Mouse (Mus musculus): Measurements from ENCODE around the gene Usp28.
"Not testable (repeated sequence)": the region's sequence is repeated elsewhere in the genome, so short reads cannot be mapped to it uniquely, and the experiment has no call there.

Usp28 gene

DNA sequence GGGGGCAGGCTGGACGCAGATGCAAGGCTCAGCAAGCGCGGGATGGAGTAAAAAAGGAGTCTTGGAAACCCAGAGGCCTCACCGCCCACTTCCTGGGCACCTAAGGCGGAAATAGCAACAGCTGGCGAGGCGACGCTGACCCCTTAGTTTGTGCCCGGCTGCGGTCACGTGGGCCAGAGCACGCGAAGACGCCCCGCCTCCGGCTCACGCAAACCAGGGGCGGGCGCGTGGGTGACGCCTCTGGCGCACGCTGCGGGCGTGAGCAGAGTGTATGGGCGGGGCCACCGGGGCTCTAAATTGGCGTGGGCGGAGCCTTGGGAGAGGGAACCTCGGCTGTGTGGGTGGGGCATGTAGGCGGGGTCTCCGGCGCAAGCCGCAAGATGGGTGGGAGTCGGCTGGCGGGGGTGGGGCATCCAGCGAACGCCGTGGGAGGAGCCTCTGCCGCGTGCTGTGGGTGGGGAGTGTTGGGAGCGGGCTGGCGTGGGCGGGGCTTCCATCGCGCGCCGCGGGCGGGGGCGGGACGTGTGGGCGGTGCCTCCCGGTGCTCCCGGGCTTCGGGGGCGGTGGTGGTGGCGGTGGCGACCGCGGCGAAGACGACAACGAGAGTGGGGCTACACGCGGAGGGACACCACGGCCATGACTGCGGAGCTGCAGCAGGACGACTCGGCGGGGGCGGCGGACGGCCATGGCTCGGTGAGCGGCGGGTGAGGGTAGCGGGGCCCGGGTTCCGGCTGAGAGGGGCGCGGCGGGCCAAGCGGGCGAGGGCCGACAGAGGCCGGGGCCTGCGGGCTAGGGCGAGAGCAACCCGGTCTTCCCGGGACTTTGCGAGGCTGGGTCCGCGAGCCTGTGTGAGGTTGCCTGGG, at the start of gene Usp28:
Usp28 (plus strand) TSS at position 531 of the 863 bp plus-strand sequence.
- peak; percentile 100 for DNase-seq (ENCODE audit: low spot score)

DNA sequence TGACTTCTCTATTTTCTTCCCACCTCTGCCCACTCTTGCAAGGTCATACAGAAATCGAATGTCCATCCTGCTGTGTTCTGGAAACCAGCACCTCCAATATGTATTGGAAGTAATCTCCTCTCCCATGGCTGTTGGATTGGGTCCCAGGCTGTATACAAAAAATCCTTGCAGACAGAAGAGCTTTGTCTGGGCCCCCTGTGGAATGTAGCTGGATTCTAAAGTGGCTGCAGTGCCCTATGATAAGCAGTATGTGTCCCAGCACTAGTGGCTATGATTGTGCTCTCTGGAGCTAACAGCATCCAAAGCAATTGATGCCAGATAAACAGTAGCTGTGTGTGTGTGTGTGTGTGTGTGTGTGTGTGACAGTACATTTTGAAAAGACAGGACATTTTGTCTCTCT, 42.8 kb upstream of the Usp28 start:
- DNase-seq (ENCODE audit: low spot score), result no peak

DNA sequence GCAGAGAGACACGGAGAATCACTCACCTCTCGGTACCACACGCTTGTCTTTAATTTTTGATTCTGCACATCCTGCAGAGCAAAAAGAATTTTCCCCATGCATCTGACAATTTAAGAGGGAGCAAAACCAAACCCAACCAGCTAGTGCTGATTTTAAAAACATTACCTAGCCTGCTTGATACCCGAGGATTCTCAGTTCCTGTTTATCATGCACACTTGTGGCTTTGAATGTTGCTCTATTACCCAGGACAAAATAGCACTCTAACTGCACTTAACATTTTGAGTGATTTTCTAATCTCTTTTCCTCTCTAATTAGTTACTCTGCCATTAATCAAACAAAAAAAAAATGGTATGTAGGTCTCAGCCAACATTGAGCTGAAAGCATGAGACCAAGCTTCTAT, 37.6 kb upstream of the Usp28 start:
- DNase-seq (ENCODE audit: low spot score), result no peak

DNA sequence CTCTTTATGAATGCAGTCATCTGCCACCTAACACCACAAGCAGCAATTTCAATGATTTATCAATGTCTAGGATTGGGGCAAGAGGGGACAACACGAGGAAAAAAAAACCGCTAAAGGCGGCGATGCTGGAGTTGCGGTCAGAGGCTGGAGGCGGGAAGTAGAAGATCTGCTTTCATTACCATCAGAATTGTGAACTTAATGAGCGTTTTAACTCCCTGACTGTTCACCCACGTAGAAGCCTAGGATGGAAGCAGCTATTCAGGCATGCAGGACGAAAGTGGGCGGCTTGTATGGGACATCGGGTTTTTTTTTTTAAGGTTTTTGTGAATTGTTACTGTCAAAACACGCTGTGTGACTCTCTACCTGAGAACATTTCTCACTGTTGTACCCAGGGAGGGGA, 23.9 kb upstream of the Usp28 start:
- DNase-seq (ENCODE audit: low spot score), result peak; percentile 23

DNA sequence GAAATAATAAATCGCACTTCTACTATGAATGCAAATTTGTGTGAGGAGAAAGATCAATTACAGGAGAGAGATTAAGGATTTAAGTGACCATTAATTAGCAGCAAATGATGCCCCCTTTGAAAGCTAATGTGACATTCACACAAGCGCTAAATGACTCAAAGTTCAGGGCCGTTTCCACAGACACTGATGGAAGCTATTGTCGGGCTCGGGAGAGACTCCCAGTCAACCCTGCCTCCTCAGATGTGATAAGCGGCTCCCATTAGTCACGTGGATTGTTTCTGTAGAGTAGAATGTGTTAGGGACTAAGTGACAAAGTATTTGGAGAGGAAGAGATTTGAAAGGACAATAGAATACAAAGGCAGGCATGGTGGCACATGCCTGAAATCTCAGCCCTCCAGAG, 23.0 kb upstream of the Usp28 start:
- DNase-seq (ENCODE audit: low spot score), result peak; percentile 26

DNA sequence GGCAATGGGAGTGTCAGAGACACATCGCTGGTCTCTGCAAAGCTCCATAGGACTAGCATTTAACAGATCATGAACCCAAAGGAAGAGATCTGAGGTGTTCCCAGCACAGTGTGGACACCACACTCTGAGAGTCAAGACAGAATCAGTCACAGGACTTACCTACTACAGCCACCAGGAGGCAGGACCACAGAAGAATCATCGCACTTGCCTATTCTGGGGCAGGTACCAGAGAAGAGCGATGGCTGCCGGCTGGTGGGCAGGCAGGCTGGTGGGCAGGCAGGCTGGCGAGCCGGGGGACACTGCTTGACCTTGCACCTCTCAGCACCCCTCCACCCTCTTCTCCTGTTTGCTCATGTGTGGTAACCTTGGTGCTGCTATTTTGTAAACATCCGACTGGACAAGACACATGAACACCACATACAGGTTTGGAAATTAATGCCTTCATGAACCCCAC, 20.6 kb upstream of the Usp28 start, which contains the start of gene Htr3b:
Htr3b (minus strand) TSS at position 404 of the 454 bp plus-strand sequence.
- DNase-seq (ENCODE audit: low spot score), result no peak

DNA sequence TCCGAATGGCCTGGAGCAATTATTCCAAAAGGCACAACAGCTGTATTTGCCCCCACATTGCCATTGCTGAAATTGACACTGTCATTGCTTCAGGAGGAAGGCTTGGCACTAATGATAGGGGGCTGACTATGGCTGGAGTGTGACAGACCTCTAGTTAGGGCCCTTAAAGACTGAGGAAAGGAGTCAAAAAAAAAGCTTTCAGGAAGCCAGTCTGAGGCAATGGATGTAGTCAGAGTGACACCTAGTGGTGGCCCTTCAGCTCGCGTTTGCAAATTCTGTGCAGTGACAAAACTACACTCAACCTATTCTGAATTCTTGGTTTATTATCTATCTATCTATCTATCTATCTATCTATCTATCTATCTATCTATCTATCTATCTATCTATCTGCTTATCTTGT, 12.7 kb upstream of the Usp28 start:
- DNase-seq (ENCODE audit: low spot score), result peak; percentile 85

DNA sequence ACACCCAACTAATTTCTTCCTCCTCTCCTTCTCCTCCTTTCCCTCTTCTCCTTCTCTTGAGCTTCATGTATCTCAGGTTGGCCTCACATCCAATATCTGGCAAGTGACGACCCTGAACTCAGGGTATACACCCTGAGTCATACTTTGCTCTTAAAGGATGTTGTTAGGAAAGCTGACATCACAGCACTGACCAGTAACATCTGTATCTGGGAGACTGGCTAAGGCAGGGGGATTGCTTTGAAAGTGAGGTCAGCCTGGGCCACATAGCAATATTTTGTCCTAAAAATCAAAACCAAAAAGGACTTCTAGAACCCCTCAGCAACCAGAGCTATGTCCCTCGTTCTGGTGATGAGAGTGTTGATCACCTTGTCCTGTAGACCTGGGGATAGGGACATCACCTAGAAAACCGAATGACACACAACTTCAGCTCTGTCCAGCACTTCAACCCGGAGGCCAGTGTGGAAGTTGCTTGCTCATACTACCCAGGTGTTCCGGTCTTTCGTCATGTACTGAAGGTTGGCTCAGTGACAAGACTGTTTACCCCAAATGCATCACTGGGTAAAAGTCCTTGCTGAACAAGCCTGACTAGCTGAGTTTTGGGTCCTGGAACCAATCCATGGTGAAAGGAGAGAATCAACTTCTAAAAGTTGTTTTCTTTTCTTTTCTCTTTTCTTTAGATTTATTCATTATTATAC, 8.4 kb upstream of the Usp28 start:
- no peak for DNase-seq (ENCODE audit: low spot score)

DNA sequence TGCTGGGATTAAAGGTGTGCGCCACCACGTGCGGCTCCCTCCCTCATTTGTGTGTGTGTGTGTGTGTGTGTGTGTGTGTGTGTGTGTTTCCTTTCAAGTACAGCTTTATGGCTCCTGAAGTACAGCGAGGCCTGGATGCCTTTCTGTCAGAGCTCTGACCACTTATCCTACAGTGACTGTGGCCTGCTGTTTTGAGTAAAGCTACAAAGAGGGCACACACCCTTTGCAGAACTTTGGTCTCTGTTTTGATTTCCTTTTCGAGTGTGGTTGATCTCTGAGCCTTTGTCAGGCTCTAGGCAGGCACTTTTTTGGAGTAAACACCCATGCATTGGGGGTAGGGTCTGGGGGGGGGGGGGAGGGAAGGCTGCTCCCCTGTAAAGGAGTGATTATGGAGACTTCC, 4.8 kb upstream of the Usp28 start:
- no peak for DNase-seq (ENCODE audit: low spot score)

DNA sequence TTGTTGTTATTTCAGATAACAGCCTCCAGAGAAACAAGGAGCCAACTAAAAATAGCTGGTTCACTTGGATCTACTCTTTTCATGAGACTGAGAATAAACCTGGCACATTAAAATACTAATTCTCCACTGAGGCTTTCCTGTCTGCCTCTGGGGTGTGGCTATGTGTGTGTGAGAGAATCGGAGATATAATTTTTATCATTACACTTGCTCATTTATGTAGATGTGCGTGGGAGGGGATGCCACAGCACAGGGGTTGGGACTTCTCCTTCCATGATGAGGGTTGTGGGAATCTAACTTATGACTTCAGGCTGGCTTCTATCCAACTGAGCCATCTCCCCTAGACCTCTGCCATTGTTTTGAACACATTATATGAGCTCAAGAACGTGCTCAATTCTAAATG, 4.4 kb upstream of the Usp28 start:
- DNase-seq (ENCODE audit: low spot score), result no peak

DNA sequence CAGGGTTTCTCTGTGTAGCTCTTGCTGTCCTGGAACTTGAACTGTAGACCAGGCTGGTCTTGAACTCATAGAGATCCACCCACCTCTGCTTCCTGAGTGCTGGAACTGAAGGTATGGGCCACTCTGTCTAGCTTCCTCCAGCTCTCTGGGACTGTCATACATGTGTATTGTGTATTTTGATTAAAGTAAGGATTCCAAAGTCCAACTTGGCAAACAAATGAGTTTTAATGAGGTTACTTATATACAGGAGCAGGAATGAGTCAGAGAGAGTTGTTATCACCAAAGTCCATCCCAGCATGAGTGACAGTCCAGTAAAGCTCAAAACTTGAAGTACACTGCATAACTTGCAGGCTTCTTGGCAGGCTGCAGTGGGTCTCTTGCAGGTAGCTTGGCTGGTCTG, 3.3 kb upstream of the Usp28 start:
- no peak for DNase-seq (ENCODE audit: low spot score)

DNA sequence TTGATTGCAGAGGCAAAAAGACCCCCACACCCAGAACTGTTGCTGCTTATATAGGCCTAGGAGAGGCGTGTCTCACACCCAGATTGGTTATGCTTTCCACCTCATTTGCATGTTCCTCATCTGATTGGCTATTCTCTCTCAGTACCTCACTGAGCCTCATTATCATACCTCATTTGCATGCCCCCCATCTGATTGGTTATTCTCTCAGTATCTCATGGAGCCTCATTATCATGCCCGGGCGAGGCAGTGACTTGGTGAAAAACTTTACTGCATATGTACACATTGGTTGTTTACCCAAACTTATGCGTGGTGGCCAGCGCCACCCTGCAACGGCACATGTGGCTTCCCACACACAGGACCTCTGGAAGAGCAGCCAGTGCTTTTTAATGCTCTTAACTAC, 1.4 kb upstream of the Usp28 start:
- not testable (repeated sequence) for DNase-seq (ENCODE audit: low spot score)

DNA sequence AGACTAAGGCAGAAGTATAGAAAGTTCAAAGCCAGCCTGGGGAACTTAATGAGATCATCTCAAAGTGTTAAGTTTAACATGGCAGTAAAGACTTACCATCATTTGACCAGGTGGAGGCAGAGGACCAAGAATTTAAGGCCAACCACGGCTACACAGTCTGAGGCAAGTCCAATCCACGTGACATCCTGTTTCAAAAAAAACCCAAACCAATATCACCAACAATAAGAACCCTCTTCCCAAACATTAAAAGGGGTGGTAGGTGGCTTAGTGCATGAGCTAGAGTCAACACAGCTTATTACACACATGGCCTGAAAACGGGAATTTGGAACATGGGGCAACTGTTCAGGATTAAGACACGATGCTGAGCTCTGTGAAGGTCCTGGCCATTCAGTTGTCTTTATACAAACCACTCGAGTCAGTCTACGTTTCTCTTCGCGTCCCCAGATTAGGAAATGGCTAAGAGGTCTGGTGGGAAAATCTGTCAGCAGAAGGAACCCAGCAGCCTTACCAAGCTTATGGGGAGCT, 793 bp upstream of the Usp28 start:
- DNase-seq (ENCODE audit: low spot score), result no peak

DNA sequence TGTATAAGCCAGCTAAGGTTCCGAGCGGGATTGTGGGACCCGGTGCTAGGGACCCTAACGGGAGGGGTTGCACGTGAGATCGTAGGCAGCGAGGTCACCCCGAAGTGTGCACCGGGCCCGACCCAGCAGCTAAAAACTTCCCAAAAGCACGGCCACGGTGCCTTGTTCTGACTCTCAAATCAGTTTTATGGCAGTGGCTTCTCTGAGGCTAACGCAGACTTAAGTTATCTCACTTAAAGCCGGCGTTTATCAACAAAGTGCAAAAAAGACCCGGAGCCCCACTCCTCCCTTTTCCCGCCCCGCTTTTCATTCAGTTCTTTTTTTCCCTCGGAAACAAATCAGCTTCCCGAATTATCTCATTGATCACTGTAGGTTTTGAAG, 523 bp downstream of the Usp28 start:
- DNase-seq (ENCODE audit: low spot score), result peak; percentile 58

DNA sequence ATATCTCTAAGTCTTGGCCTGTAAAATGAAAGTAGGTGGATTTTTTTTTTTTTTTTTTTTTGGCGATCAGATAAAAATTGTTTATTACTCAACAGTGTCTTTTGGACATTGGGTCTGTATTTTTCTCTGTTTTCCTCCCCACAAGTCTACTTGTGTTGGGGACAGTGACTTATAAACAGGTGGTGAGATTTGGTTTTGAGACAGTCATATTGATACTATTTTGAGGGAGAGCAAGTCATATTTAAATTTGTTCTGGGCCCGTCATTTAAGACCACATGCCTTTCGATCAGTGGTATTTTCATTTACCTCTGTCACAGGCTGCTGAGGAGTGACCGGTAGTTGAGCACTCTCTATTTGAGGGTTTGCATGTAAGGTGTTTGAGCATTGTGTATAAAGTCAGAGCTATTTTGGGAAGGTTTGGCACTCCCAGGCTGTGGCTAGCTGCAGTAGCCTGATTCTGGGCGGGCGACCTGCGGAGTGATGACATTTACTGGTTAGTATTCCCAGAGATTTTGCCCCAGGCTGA, 1.5 kb downstream of the Usp28 start:
- DNase-seq (ENCODE audit: low spot score), result peak; percentile 40

DNA sequence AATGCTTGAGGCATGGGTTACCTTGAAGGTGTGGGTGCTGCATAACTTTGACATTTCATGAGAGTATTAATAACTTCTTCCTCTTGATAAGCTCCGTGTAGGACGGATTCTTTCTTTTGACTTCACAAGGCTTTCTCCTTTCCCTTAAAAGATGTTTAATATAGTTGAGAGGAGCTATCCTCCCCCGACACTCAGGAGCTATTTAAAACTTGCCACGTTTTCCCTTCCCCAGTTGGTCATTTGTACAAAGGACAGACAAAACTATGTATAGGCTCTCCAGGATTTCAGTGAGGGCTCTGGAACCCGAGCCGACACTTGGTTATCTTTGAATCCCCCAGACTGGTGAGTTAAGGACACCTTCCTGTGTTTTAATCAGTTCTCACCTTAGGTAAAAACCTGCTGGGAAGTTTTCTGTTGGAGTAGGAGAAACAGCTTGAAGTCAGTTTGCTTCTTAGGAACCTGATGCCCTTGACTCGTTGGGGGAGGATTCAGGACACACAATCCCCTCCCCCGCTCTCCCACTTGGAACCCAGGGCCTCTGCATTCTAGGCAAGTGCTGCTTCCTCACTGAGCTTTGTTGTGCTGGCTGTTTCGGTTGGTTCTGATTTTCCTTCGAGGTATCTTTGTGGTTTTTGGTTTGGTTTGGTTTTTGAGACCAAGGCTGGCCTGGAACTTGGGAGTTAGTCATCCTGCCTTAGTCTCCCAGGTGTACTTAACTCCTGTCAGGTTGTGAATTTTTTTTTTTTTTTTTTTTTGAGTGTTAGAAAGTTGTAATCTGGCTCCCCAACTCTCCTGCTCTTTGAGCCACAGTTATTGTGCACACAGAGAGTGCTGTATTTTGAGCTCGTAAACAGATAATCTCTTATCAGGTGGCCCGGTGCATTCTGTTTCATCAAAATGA, 2.3 kb downstream of the Usp28 start:
- peak; percentile 75 for DNase-seq (ENCODE audit: low spot score)

DNA sequence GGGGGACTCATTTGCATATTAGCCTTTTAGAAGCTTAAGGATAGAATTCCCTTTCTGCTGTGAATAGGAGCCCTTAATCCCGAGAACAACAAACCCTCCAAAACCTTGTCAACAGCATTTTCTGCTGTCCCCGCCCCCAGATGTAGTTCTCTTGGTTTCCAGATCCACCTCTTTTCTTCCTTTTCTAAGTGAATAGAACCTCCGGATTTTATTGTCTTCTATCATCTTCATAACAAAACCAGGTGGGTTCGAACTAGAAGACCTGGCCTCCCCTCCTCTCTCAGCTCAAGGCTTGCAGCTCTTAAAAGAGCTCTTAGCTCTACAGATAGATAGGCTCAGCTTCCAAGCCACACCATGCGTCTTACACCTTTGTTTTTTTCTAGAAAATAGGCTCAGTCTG, 6.5 kb downstream of the Usp28 start:
- DNase-seq (ENCODE audit: low spot score), result no peak

DNA sequence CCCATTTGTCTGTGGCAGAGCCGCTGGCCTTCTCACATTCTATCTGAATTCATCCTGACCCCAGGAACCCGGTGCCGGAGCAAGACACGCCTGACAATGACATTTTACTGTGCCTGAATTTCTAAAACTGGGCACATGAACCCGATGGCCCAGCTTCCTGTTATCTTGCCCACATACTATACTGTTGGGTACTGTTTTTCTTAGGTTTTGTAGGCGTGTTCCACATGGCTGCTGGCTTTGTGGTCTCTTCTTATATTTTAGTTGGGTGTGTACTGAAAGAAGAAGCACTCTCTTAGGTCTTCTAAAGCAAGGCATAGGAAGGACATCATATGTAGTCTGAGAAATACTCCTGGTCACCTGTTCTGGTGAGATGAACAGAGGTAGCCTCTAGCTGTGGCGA, 9.6 kb downstream of the Usp28 start:
- no peak for DNase-seq (ENCODE audit: low spot score)

DNA sequence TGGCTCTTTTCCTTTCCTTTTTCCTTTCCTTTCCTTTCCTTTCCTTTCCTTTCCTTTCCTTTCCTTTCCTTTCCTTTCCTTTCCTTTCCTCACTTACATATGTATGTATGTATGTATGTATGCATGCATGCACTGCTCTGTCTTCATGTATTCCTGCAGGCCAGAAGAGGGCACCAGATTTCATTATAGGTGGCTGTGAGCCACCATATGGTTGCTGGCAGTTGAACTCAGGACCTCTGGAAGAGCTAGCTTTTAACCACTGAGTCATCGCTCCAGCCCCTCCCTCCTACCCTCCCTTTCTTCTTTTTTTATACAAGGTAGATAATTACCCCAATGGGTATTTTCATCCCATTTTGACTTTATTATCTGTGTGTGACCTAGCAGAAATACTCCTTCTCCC, 10.6 kb downstream of the Usp28 start:
- DNase-seq (ENCODE audit: low spot score), result no peak

DNA sequence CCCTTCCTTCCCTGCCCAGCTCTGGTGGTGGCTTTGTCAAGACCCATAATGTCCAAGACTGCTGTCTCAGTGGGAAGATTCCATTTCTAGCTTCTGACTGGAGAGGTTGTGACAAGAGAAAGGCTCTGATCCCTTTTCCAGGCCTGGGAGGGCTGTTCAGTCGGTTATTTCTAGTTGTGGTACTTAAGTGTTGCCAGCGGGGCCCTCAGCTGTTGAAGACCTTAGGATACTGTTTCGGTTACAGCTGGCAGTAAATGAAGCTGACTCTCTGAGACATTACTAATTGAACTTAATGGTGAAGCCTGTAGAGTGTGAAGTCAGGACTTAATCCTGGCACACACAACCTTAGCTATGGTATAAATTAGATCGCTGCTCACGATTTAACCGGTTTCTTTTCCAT, 14.1 kb downstream of the Usp28 start:
- DNase-seq (ENCODE audit: low spot score), result no peak

DNA sequence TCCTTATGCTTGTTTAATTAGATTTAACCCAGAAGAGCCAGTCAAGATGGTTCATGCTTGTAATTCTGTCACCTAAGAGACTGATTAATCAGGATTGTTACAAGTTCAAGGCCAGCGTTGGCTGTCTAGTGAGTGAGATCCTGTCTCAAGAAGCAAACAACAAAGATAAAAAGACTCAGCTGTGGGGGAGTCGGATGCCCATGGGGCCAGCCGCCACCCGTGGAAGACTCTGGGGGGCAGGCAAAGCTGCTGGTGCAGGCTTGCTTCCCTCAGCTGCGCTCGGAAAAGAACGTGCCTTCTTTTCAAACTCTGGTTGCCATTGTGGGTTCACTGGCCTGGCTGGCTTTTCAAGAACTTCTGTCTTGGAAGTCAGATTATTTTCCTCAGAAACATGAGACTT, 30.6 kb downstream of the Usp28 start:
- no peak for DNase-seq (ENCODE audit: low spot score)

DNA sequence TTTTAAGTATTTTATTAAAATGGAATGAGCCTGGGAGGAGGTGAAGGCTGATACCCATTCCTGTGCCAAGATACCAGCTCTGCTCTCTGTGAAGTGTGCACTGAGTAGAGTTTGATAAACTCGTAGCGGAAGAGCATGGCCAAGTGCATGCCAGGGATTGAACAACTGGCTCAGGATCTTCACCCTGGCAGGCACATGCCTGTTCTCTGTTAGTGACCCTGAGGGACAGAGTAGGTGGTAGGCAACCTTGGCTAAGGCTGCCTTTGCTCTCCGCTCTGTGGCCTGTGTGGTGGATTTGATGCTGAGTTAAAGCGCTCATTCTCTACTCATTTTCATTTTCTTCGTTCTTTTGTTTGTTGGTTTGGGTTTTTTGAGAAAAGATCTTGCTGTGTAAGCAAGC, 36.1 kb downstream of the Usp28 start:
- DNase-seq (ENCODE audit: low spot score), result no peak

Measured in embryo, embryonic 10.5 days (tissue).